Mouse (Mus musculus) CH12.LX (cell line): ENCODE measurements around the gene Btnl6.

ENCODE experiments used
- CTCF ChIP-seq, 2 experiments: IDR thresholded peaks in 1 of 2; conservative IDR thresholded peaks in 1 of 2; 2 replicates each; pipeline ENCODE4 v1.5.1; 2011 to 2012; ENCODE audit warnings: low read depth in 2 of 2, low read length in 2 of 2, improper control_type of control experiment in 1 of 2, inconsistent platforms in 1 of 2, mild to moderate bottlenecking in 1 of 2, moderate library complexity in 1 of 2
- ETS1 ChIP-seq: conservative IDR thresholded peaks from 2 replicates; pipeline ENCODE4 v1.6.1; 2012; ENCODE audit warnings: low read depth, mild to moderate bottlenecking, inconsistent platforms, low read length, improper control_type of control experiment, moderate library complexity
- POLR2A ChIP-seq: IDR thresholded peaks from 2 replicates; pipeline ENCODE4 v1.6.1; 2011; ENCODE audit warnings: low read depth, mild to moderate bottlenecking, improper control_type of control experiment, low read length

- TF ChIP-seq CTCF (conservative IDR thresholded peaks at IDR 0.05 in 1 of 2, IDR thresholded peaks at IDR 0.05 in 1 of 2; ENCODE audit: low read depth in 2 of 2, low read length in 2 of 2), result no peak
- TF ChIP-seq POLR2A, result no peak
- TF ChIP-seq ETS1, result no peak
Observed at GRCm38 (mm10) chr17:34496539-34496938, 20.6 kb downstream of the Btnl6 start.
